Mouse (Mus musculus): ENCODE measurements around the gene Narfl. TPM values are rescaled to one million over a fixed set of nuclear protein-coding genes. Genes with fewer than 3 reads are reported as not detected.

Narfl gene
- polyA plus RNA-seq, 1 experiment from 2014 or later: 26.7 TPM

DNA sequence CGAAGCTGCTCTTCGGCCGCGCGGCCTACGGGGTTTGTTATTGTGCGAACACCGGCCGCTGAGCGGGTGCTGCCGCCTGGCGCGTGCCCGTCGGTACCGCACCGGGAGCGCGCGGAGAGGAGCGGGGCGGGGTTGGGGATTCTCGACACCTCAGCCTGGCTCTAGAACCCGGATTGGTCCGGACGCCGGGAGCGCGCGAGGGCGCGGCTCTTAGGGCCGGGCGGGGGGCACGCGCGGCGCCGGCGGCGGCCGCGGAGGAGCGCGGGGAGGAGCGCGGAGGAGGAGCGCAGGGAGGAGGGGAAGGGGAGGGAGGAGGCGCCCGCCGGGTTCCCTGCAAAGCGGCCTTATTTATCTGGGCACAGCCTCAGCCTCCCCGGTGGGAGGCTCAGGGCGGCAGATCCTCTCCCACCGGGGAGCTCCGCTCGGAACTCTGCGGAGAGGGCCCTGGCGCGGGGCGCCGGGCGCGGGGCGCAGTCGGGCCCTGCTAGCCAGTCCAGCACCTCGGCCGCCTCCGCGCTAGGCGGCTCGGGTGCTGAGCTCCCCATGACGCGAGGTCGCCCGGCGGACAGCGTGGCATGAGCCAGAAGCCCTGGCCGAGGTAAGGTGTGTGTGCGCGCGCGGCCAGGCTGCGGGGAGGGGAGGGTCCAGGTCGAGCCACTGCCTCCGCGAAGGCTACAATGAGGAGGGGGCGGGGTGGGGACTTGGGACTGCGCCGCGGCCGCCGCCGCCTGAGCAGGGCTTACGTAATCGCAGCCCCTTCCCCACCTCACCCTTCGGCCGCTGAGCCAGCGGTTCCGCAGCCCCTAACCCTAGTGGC lies 35.4 kb downstream of the Narfl start, which contains the start of gene Fbxl16:
TSS of gene Fbxl16 (plus strand) at position 297 of the 817 bp plus-strand sequence.
- Histone ChIP-seq H3K9me3 (no peaks in the 10 kb centered on the region), H3K9ac (peak within 1 kb of the TSS; percentile 37), H3K4me3 (peak within 1 kb of the TSS; percentile 60), H3K4me1 (peaks cover 22% of the 10 kb centered on the region), H3K4me2 (peak within 1 kb of the TSS; percentile 94), H3K27me3 (peaks cover 65% of the 10 kb centered on the region), H3K27ac (no peak within 1 kb of the TSS), H3K36me3 (no peaks in the 10 kb centered on the region)
- ATAC-seq (ENCODE audit: insufficient number of reproducible peaks, low FRiP score, low TSS enrichment, low read depth): peak; percentile 78
- WGBS: under 1% methylated on average over 76 of the region's 100 CpGs

DNA sequence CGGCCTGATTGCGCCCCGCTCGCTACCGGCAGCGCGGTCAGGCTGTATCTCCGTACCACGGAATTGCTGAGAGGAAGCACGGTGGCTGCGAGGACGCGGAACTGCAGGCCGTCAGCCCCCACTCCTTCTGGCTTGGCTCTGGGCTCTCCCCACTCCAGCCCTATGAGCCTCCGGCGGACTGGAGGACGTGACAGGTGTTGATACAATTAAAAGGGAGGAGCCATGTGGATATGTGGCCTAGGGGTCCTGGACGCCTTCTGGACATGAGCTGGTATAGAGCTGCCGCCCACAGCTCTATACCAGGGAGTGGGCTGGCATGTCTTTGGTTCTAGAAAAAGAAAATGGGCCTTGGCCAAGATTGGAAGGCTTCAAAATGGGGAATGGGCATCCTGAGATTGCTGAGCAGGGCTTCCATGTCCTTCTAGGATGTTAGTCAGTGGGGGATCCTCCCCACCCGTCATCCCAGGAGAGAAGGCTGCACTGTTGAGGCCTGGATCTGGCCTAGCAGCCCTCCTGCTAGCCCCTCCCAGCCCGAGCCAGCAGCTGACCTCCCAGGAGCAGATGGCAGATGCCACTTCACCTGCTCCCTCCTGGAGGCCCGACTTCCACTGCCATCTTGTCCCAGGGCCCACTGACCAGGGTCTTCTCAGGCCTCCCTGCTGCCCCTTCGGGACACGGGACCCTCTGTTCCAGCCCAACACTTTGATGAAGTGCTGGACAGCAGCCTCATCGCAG lies 36.2 kb downstream of the Narfl start:
- H3K9ac ChIP-seq: peak overlapping the region; percentile 37; the same call in 1 of the 2 replicates
- H3K4me2 ChIP-seq: peak overlapping the region; percentile 94
- no peaks in the 10 kb centered on the region for H3K9me3 ChIP-seq
- WGBS: 8% methylated on average over 25 of the region's 25 CpGs
- H3K27me3 ChIP-seq: peaks cover 67% of the 10 kb centered on the region
- no peak overlapping the region for H3K27ac ChIP-seq
- peaks cover 22% of the 10 kb centered on the region for H3K4me1 ChIP-seq
- peak overlapping the region; percentile 60 for H3K4me3 ChIP-seq
- ATAC-seq (ENCODE audit: insufficient number of reproducible peaks, low FRiP score, low TSS enrichment, low read depth): no peak
- no peaks in the 10 kb centered on the region for H3K36me3 ChIP-seq

DNA sequence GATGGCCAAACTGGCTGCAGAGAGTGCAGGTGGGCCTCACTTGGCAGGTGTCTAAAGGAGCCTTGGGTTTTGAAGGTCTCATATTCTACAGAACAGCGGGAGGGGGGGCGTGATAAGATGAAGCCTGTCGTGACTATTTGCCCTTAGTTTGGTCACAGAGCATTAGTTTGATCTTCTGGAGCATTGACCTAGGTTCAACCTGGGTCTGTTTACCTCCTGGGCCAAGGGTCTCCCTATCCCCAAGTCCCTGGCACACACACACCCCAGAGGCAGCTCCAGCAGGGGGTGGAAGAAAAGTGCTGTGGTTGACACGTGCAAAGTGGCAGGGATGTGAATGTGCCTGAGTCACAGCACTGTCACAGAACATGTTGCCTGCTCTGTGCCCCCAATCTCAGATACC lies 37.3 kb downstream of the Narfl start:
- Histone ChIP-seq H3K27me3 (peaks cover 72% of the 10 kb centered on the region), H3K4me1 (peaks cover 22% of the 10 kb centered on the region), H3K27ac (no peak overlapping the region), H3K9me3 (no peaks in the 10 kb centered on the region), H3K9ac (no peak overlapping the region), H3K36me3 (no peaks in the 10 kb centered on the region), H3K4me2 (no peak overlapping the region), H3K4me3 (no peak overlapping the region)
- no peak for ATAC-seq (ENCODE audit: insufficient number of reproducible peaks, low FRiP score, low TSS enrichment, low read depth)
- 71% methylated on average over 4 of the region's 4 CpGs for WGBS

DNA sequence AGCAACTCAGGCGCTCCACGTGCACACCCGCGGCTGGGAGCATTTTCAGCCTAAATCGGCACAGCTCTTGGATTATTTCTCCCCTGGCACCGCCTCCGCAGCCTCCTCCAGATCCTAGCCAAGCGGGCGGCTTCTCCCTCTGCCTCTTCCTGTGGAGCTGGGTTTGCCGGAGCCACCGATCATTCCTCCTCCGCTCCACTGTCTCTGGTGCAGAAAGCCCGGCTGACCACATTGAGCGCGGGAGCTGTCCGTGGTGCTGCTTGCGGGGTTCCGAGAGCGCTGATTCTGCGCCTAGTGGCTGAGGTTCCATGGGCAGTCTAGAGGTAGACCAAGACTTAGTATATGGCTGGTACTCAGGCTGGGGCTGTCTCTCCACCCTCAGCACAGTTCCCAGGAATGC lies 39.9 kb downstream of the Narfl start:
- 2% methylated on average over 20 of the region's 20 CpGs for WGBS
- Histone ChIP-seq H3K27ac (no peak overlapping the region), H3K9ac (no peak overlapping the region), H3K36me3 (no peaks in the 10 kb centered on the region), H3K4me2 (no peak overlapping the region), H3K4me3 (no peak overlapping the region), H3K9me3 (no peaks in the 10 kb centered on the region), H3K4me1 (peaks cover 19% of the 10 kb centered on the region), H3K27me3 (peaks cover 86% of the 10 kb centered on the region)
- no peak for ATAC-seq (ENCODE audit: insufficient number of reproducible peaks, low FRiP score, low TSS enrichment, low read depth)

DNA sequence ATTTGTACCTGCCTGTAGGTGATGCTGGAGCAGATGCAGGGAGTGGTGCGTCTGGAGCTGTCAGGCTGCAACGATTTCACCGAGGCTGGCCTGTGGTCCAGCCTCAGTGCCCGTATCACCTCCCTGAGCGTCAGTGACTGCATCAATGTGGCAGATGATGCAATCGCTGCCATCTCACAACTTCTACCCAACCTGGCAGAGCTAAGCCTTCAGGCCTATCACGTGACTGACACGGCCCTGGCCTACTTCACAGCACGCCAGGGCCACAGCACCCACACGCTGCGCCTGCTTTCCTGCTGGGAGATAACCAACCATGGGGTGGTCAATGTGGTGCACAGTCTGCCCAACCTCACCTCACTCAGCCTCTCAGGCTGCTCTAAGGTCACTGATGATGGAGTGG lies 44.1 kb downstream of the Narfl start:
- no peak overlapping the region for H3K9ac ChIP-seq
- ATAC-seq (ENCODE audit: insufficient number of reproducible peaks, low FRiP score, low TSS enrichment, low read depth): no peak
- no peaks in the 10 kb centered on the region for H3K36me3 ChIP-seq
- H3K4me1 ChIP-seq: peaks cover 8% of the 10 kb centered on the region
- H3K27ac ChIP-seq: no peak overlapping the region
- no peak overlapping the region for H3K4me3 ChIP-seq
- no peaks in the 10 kb centered on the region for H3K9me3 ChIP-seq
- peaks cover 78% of the 10 kb centered on the region for H3K27me3 ChIP-seq
- no peak overlapping the region for H3K4me2 ChIP-seq
- 75% methylated on average over 11 of the region's 11 CpGs for WGBS

DNA sequence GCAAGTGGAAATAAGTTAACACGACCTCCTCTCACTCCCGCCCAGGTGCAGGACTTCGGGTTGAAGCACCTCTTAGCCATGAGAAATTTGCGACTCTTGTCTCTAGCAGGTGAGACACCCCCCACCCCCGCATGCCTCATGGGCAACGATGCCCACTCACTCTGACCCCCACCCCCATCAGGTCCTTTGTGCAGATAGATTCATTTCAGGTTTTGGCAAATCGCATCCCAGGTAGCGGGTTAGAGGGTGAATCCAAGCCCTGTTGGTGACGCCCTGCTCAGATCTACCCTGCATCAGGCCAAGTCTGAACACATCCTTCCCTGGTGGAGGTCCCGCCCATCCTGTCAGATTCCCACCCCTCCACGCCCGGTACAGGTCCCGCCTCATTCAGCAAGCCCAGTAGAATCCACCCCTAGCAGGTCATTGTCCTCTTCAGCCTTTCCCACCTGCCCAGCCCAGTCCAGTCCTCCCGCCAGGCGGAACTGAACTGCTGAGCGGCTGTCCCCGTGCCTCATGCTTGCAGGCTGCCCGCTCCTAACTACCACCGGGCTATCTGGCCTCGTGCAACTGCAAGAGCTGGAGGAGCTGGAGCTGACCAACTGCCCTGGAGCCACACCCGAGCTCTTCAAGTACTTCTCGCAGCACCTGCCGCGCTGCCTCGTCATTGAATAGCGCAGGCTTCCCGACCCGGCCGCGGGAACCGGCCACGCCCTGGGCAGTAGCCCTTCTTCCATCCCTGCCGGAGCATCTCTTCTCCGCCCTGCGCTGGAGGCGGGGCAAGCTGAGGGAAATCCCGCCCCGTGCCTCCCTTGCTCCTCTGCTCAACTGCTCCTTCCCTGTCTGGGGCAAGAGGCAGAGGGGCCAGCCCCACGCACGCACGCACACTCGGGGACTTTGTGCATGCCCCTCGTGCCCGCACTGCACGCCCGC lies 45.5 kb downstream of the Narfl start:
- Histone ChIP-seq H3K4me1 (peaks cover 10% of the 10 kb centered on the region), H3K4me3 (peak overlapping the region; percentile 19), H3K27me3 (peaks cover 68% of the 10 kb centered on the region), H3K4me2 (peak overlapping the region; percentile 38), H3K27ac (no peak overlapping the region), H3K9me3 (no peaks in the 10 kb centered on the region), H3K36me3 (no peaks in the 10 kb centered on the region), H3K9ac (no peak overlapping the region)
- peak; percentile 38; the same call in 1 of the 2 replicates for ATAC-seq (ENCODE audit: insufficient number of reproducible peaks, low FRiP score, low TSS enrichment, low read depth)
- 7% methylated on average over 46 of the region's 46 CpGs for WGBS

DNA sequence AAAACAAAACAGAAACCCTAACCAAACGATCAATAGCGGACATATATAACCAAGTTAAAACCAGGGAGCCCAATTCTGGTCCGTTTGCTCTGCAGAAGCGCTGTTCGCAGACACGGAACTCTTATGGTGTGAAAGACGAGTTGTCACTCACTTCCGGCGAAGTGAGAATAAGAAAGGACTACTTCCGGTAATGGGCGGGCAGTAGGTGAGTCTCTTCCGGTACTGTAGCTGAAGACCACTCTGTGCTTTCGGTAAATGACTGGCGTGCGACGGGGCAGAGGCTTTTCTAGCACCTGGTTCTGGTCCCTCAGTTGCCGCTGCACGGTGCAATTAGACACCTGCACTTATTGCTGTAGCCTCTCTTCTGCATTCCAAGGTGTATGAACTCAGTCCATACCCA lies 49.9 kb downstream of the Narfl start, which contains the start of gene Wdr24:
TSS of gene Wdr24 (plus strand) at position 176 of the 400 bp plus-strand sequence.
- Histone ChIP-seq H3K36me3 (peaks cover 26% of the 10 kb centered on the region), H3K4me1 (peaks cover 40% of the 10 kb centered on the region), H3K4me3 (peak within 1 kb of the TSS; percentile 64), H3K4me2 (peak within 1 kb of the TSS; percentile 89), H3K27ac (peak within 1 kb of the TSS; percentile 74), H3K27me3 (peaks cover 34% of the 10 kb centered on the region), H3K9ac (peak within 1 kb of the TSS; percentile 52), H3K9me3 (no peaks in the 10 kb centered on the region)
- under 1% methylated on average over 18 of the region's 18 CpGs for WGBS
- no peak for ATAC-seq (ENCODE audit: insufficient number of reproducible peaks, low FRiP score, low TSS enrichment, low read depth)

DNA sequence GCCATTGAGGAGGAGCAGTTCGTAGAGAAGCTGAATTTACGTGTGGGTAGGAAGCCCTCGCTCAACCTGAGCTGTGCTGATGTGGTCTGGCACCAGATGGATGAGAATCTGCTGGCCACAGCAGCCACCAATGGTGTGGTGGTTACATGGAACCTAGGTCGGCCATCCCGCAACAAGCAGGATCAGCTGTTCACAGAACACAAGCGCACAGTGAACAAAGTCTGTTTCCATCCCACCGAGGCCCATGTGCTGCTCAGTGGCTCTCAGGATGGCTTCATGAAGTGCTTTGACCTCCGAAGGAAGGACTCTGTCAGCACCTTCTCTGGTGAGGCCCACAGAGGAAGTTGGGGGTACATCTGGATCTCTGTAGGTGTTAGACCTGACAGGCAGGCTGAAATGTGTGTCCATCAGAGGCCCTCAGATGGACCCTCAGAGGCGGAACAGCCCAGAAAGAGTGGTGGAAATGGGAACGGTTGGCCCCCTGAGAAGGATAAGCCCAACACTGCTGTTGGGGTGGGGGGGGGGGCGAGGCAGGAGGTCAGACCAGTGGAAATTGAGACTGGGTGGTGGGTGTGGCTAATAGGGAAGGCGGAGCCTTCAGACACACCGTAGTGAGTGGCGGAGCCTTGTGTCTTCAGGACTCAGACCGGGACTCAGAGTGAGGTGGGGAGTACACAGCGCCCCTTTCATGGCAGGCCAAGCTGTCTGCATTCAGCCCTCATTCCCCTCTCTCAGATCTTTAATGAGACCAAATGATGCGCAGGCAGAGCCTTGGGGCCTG lies 51.0 kb downstream of the Narfl start:
- Histone ChIP-seq H3K4me3 (peak overlapping the region; percentile 64), H3K36me3 (peaks cover 26% of the 10 kb centered on the region), H3K9ac (0 out of 2 replicates have a peak overlapping the region, but pooled peaks have one; percentile 52), H3K4me2 (peak overlapping the region; percentile 89), H3K9me3 (no peaks in the 10 kb centered on the region), H3K27ac (no peak overlapping the region), H3K27me3 (peaks cover 23% of the 10 kb centered on the region), H3K4me1 (peaks cover 39% of the 10 kb centered on the region)
- no peak for ATAC-seq (ENCODE audit: insufficient number of reproducible peaks, low FRiP score, low TSS enrichment, low read depth)
- 71% methylated on average over 16 of the region's 17 CpGs for WGBS

DNA sequence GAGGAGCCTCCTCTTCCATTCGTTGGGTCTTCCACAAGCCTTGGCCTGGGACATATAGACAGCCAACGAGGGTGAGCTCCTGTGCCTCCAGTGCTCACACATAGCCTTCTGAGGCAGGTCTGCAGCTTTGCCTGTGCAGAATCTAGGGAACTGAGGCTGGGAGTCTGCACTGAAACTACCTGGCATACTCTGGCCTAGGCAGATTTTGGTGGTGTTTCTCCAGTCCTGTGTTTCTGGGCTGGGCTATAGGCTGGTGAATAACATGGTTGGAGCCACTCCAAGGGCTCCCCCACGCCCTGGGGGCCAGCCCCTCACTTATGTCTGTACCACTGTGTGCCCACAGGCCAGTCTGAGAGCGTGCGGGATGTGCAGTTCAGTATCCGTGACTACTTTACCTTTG lies 51.7 kb downstream of the Narfl start:
- Histone ChIP-seq H3K4me2 (no peak overlapping the region), H3K4me3 (no peak overlapping the region), H3K27ac (no peak overlapping the region), H3K27me3 (peaks cover 15% of the 10 kb centered on the region), H3K9ac (no peak overlapping the region), H3K9me3 (no peaks in the 10 kb centered on the region), H3K4me1 (peaks cover 47% of the 10 kb centered on the region), H3K36me3 (peaks cover 29% of the 10 kb centered on the region)
- no peak for ATAC-seq (ENCODE audit: insufficient number of reproducible peaks, low FRiP score, low TSS enrichment, low read depth)
- 88% methylated on average over 6 of the region's 6 CpGs for WGBS

DNA sequence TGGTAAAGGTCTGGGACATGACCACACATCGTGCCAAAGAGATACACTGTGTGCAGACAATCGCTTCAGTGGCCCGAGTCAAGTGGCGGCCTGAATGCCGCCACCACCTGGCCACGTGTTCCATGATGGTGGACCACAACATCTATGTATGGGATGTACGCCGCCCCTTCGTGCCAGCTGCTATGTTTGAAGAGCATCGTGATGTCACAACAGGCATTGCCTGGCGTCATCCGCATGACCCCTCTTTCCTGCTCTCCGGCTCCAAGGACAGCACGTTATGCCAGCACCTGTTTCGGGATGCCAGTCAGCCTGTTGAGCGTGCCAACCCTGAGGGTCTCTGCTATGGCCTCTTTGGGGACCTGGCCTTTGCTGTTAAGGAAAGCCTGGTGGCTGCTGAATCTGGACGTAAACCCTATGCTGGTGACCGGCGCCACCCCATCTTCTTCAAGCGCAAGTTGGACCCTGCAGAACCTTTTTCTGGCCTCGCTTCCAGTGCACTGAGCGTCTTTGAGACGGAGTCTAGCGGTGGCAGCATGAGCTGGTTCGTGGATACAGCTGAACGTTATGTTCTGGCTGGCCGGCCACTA lies 52.5 kb downstream of the Narfl start:
- peaks cover 9% of the 10 kb centered on the region for H3K27me3 ChIP-seq
- 95% methylated on average over 27 of the region's 27 CpGs for WGBS
- no peak overlapping the region for H3K27ac ChIP-seq
- no peaks in the 10 kb centered on the region for H3K9me3 ChIP-seq
- H3K4me1 ChIP-seq: peaks cover 54% of the 10 kb centered on the region
- no peak overlapping the region for H3K4me3 ChIP-seq
- ATAC-seq (ENCODE audit: insufficient number of reproducible peaks, low FRiP score, low TSS enrichment, low read depth): no peak
- no peak overlapping the region for H3K4me2 ChIP-seq
- H3K36me3 ChIP-seq: peaks cover 37% of the 10 kb centered on the region
- no peak overlapping the region for H3K9ac ChIP-seq

Data from limb, embryonic 15.5 days (tissue).